Mouse (Mus musculus): ENCODE results near the gene Fbxo7. TPM values are rescaled to one million over a fixed set of nuclear protein-coding genes. Genes with fewer than 3 reads are reported as not detected.

The Fbxo7 gene
- polyA plus RNA-seq (2015; fragmentation: Nextera tagmentation; extraction: Ambion mirVana), result 40.1 and 40.4 TPM in 2 replicates

GRCm38 (mm10) chr10:86021749-86022473 is at the start of gene Fbxo7:
TSS of gene Fbxo7 (plus strand) at chr10:86021972.
- H3K9me3 ChIP-seq (ENCODE audit: low read length), result no peaks in the 10 kb centered on the region
- H3K4me2 ChIP-seq (replicated peaks; ENCODE audit: low read depth, low read length), result peak within 1 kb of the TSS; percentile 81
- H3K4me1 ChIP-seq (ENCODE audit: insufficient read depth, low read length), result peaks cover 20% of the 10 kb centered on the region
- peak within 1 kb of the TSS; percentile 89 for H3K9ac ChIP-seq (replicated peaks; ENCODE audit: low read length)
- H3K27me3 ChIP-seq (ENCODE audit: insufficient read depth, low read length), result no peaks in the 10 kb centered on the region
- H3K27ac ChIP-seq (ENCODE audit: low read length), result peak within 1 kb of the TSS; percentile 95
- no peaks in the 10 kb centered on the region for H3K36me3 ChIP-seq (ENCODE audit: insufficient read depth, low read length)
- H3K4me3 ChIP-seq (ENCODE audit: low read length), result peak within 1 kb of the TSS; percentile 97
- WGBS, result under 1% methylated on average over 82 of the region's 82 CpGs
- peak; percentile 96 for ATAC-seq (ENCODE audit: low FRiP score, low TSS enrichment)

GRCm38 (mm10) chr10:85972915-85973314 is 48.9 kb upstream of the Fbxo7 start:
- no peak overlapping the region for H3K4me3 ChIP-seq (ENCODE audit: low read length)
- H3K4me1 ChIP-seq (ENCODE audit: insufficient read depth, low read length), result 0 out of 2 replicates have a peak, but pooled peaks cover 2% of the 10 kb centered on the region
- WGBS, result 81% methylated on average over 4 of the region's 4 CpGs

GRCm38 (mm10) chr10:85989412-85990115 is 32.2 kb upstream of the Fbxo7 start:
- no peak overlapping the region for H3K27ac ChIP-seq (ENCODE audit: low read length)
- H3K4me3 ChIP-seq (ENCODE audit: low read length), result no peak overlapping the region
- H3K9me3 ChIP-seq (ENCODE audit: low read length), result no peaks in the 10 kb centered on the region
- H3K4me1 ChIP-seq (ENCODE audit: insufficient read depth, low read length), result no peaks in the 10 kb centered on the region
- no peak for ATAC-seq (ENCODE audit: low FRiP score, low TSS enrichment)
- H3K9ac ChIP-seq (replicated peaks; ENCODE audit: low read length), result no peak overlapping the region
- no peak overlapping the region for H3K4me2 ChIP-seq (replicated peaks; ENCODE audit: low read depth, low read length)
- H3K36me3 ChIP-seq (ENCODE audit: insufficient read depth, low read length), result no peaks in the 10 kb centered on the region
- 73% methylated on average over 6 of the region's 6 CpGs for WGBS
- no peaks in the 10 kb centered on the region for H3K27me3 ChIP-seq (ENCODE audit: insufficient read depth, low read length)

More at GRCm38 (mm10) chr10:85972915-85973314, 48.9 kb upstream of the Fbxo7 start:
- ATAC-seq (ENCODE audit: low FRiP score, low TSS enrichment), result no peak
- Histone ChIP-seq H3K9me3 (ENCODE audit: low read length) (no peaks in the 10 kb centered on the region), H3K27me3 (ENCODE audit: insufficient read depth, low read length) (no peaks in the 10 kb centered on the region), H3K27ac (ENCODE audit: low read length) (no peak overlapping the region), H3K36me3 (ENCODE audit: insufficient read depth, low read length) (no peaks in the 10 kb centered on the region), H3K4me2 (replicated peaks; ENCODE audit: low read depth, low read length) (no peak overlapping the region), H3K9ac (replicated peaks; ENCODE audit: low read length) (no peak overlapping the region)

GRCm38 (mm10) chr10:85992412-85992811 is 29.4 kb upstream of the Fbxo7 start:
- 80% methylated on average over 4 of the region's 4 CpGs for WGBS
- no peak for ATAC-seq (ENCODE audit: low FRiP score, low TSS enrichment)
- H3K9ac ChIP-seq (replicated peaks; ENCODE audit: low read length), result no peak overlapping the region
- no peak overlapping the region for H3K4me3 ChIP-seq (ENCODE audit: low read length)
- H3K36me3 ChIP-seq (ENCODE audit: insufficient read depth, low read length), result no peaks in the 10 kb centered on the region
- no peaks in the 10 kb centered on the region for H3K27me3 ChIP-seq (ENCODE audit: insufficient read depth, low read length)
- no peak overlapping the region for H3K4me2 ChIP-seq (replicated peaks; ENCODE audit: low read depth, low read length)
- H3K27ac ChIP-seq (ENCODE audit: low read length), result no peak overlapping the region
- no peaks in the 10 kb centered on the region for H3K9me3 ChIP-seq (ENCODE audit: low read length)
- H3K4me1 ChIP-seq (ENCODE audit: insufficient read depth, low read length), result no peaks in the 10 kb centered on the region; the same call in 1 of the 2 replicates

GRCm38 (mm10) chr10:85993836-85994235 is 27.9 kb upstream of the Fbxo7 start:
- Histone ChIP-seq H3K4me3 (ENCODE audit: low read length) (no peak overlapping the region), H3K27me3 (ENCODE audit: insufficient read depth, low read length) (no peaks in the 10 kb centered on the region), H3K36me3 (ENCODE audit: insufficient read depth, low read length) (no peaks in the 10 kb centered on the region), H3K9ac (replicated peaks; ENCODE audit: low read length) (no peak overlapping the region), H3K27ac (ENCODE audit: low read length) (no peak overlapping the region), H3K4me1 (ENCODE audit: insufficient read depth, low read length) (no peaks in the 10 kb centered on the region; the same call in 1 of the 2 replicates), H3K9me3 (ENCODE audit: low read length) (no peaks in the 10 kb centered on the region), H3K4me2 (replicated peaks; ENCODE audit: low read depth, low read length) (no peak overlapping the region)
- WGBS, result 88% methylated on average over 9 of the region's 9 CpGs
- no peak for ATAC-seq (ENCODE audit: low FRiP score, low TSS enrichment)

GRCm38 (mm10) chr10:85994543-85995104 is 27.1 kb upstream of the Fbxo7 start:
- H3K4me3 ChIP-seq (ENCODE audit: low read length), result no peak overlapping the region
- H3K4me1 ChIP-seq (ENCODE audit: insufficient read depth, low read length), result no peaks in the 10 kb centered on the region; the same call in 1 of the 2 replicates
- WGBS, result 80% methylated on average over 5 of the region's 5 CpGs

GRCm38 (mm10) chr10:86000447-86000846 is 21.3 kb upstream of the Fbxo7 start:
- Histone ChIP-seq H3K4me3 (ENCODE audit: low read length) (no peak overlapping the region), H3K9ac (replicated peaks; ENCODE audit: low read length) (no peak overlapping the region), H3K27me3 (ENCODE audit: insufficient read depth, low read length) (no peaks in the 10 kb centered on the region), H3K36me3 (ENCODE audit: insufficient read depth, low read length) (no peaks in the 10 kb centered on the region), H3K4me1 (ENCODE audit: insufficient read depth, low read length) (no peaks in the 10 kb centered on the region), H3K27ac (ENCODE audit: low read length) (no peak overlapping the region), H3K9me3 (ENCODE audit: low read length) (no peaks in the 10 kb centered on the region), H3K4me2 (replicated peaks; ENCODE audit: low read depth, low read length) (no peak overlapping the region)
- ATAC-seq (ENCODE audit: low FRiP score, low TSS enrichment), result no peak
- WGBS, result 95% methylated on average over 4 of the region's 4 CpGs

More at GRCm38 (mm10) chr10:85994543-85995104, 27.1 kb upstream of the Fbxo7 start:
- Histone ChIP-seq H3K9me3 (ENCODE audit: low read length) (no peaks in the 10 kb centered on the region), H3K36me3 (ENCODE audit: insufficient read depth, low read length) (no peaks in the 10 kb centered on the region), H3K9ac (replicated peaks; ENCODE audit: low read length) (no peak overlapping the region), H3K27me3 (ENCODE audit: insufficient read depth, low read length) (no peaks in the 10 kb centered on the region), H3K4me2 (replicated peaks; ENCODE audit: low read depth, low read length) (no peak overlapping the region), H3K27ac (ENCODE audit: low read length) (no peak overlapping the region)
- ATAC-seq (ENCODE audit: low FRiP score, low TSS enrichment), result no peak

- no peaks in the 10 kb centered on the region for H3K36me3 ChIP-seq (ENCODE audit: insufficient read depth, low read length)
- H3K4me3 ChIP-seq (ENCODE audit: low read length), result no peak overlapping the region
- ATAC-seq (ENCODE audit: low FRiP score, low TSS enrichment), result no peak
- H3K4me1 ChIP-seq (ENCODE audit: insufficient read depth, low read length), result peaks cover 6% of the 10 kb centered on the region; the same call in 1 of the 2 replicates
- 82% methylated on average over 5 of the region's 5 CpGs for WGBS
- H3K9me3 ChIP-seq (ENCODE audit: low read length), result no peaks in the 10 kb centered on the region
- peaks cover 7% of the 10 kb centered on the region; the same call in 1 of the 2 replicates for H3K27me3 ChIP-seq (ENCODE audit: insufficient read depth, low read length)
- H3K27ac ChIP-seq (ENCODE audit: low read length), result no peak overlapping the region
- no peak overlapping the region for H3K4me2 ChIP-seq (replicated peaks; ENCODE audit: low read depth, low read length)
- H3K9ac ChIP-seq (replicated peaks; ENCODE audit: low read length), result no peak overlapping the region
These were observed 15.3 kb upstream of the Fbxo7 start for GRCm38 (mm10) chr10:86006455-86006854.

GRCm38 (mm10) chr10:86009688-86010087 is 12.1 kb upstream of the Fbxo7 start:
- H3K36me3 ChIP-seq (ENCODE audit: insufficient read depth, low read length), result no peaks in the 10 kb centered on the region
- H3K9ac ChIP-seq (replicated peaks; ENCODE audit: low read length), result no peak overlapping the region
- H3K4me1 ChIP-seq (ENCODE audit: insufficient read depth, low read length), result peaks cover 6% of the 10 kb centered on the region; the same call in 1 of the 2 replicates
- no peaks in the 10 kb centered on the region for H3K9me3 ChIP-seq (ENCODE audit: low read length)
- 85% methylated on average over 2 of the region's 2 CpGs for WGBS
- H3K27ac ChIP-seq (ENCODE audit: low read length), result no peak overlapping the region
- H3K27me3 ChIP-seq (ENCODE audit: insufficient read depth, low read length), result peaks cover 7% of the 10 kb centered on the region; the same call in 1 of the 2 replicates
- H3K4me2 ChIP-seq (replicated peaks; ENCODE audit: low read depth, low read length), result no peak overlapping the region
- ATAC-seq (ENCODE audit: low FRiP score, low TSS enrichment), result no peak
- no peak overlapping the region for H3K4me3 ChIP-seq (ENCODE audit: low read length)
